Mouse (Mus musculus) gastrocnemius, postnatal 14 days (tissue): ENCODE measurements around the gene Casp7. TPM values are rescaled to one million over a fixed set of nuclear protein-coding genes. Genes with fewer than 3 reads are reported as not detected.
"Not testable (repeated sequence)": the region's sequence is repeated elsewhere in the genome, so short reads cannot be mapped to it uniquely, and the experiment has no call there.

Experiments used
- DNase-seq: peaks from one replicate; pipeline ENCODE4 v3.0.0; 2021; ENCODE audit warnings: mixed read lengths
- intact Hi-C: fragments of 180-260 bp; cut with DNase I; formaldehyde crosslinking; loops from one replicate; pipeline ENCODE4 v1.15.1; 2025; ENCODE audit warnings: low total_unique reads
- long read RNA-seq, 2 experiments: library from polyadenylated mRNA; stranded (forward); transcript quantifications; one replicate each; pipeline ENCODE4 v2.0.0; 2021
- total RNA-seq, 2 experiments: library from RNA; stranded (reverse); gene quantifications; 2 replicates each; pipeline ENCODE4 v1.2.3; 2021

Gene Casp7
- 1 to 10 TPM; 6.2 to 7.7 TPM for total RNA-seq
- long read RNA-seq, experiment 1, transcript Casp7-201 (7 exons, 2,350 nt) = major isoform, 5 of 6 reads
- long read RNA-seq, experiment 1, partial matches to known transcripts = 1 of 6 reads
- long read RNA-seq, experiment 1, other reads (novel, unspliced or antisense) = 0 of 6 reads
- long read RNA-seq, experiment 2, transcript Casp7-201 (7 exons, 2,350 nt) = major isoform, 6 of 7 reads
- long read RNA-seq, experiment 2, partial matches to known transcripts = 0 of 7 reads
- long read RNA-seq, experiment 2, other reads (novel, unspliced or antisense) = 1 of 7 reads

GRCm38 (mm10) chr19:56396669-56397621, at the start of gene Casp7:
TSS of gene Casp7 (plus strand) at chr19:56397129.
- intact Hi-C loops = no loop called here
- DNase-seq = peak; percentile 79

DNA sequence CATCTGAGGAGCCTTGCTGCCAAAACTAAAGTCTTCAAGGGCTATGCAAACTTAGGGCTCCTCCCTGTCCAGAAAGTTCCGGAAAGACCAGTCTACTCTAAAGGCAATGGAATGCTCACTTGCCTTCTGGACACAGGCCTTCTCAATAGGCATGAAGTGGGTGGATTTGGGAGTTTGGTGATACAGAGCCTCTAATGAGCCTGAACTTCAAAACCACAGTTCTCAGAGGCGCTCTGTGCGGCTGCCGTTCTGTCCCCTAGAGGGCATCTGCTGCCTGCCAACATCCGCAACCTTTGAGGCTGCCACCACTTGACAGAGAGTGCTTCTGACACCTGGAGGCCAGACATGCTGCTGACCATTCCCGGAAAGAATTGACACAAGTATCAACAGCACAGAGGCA, 47.6 kb upstream of the Casp7 start:
- DNase-seq = no peak
- intact Hi-C loops = no loop called here

GRCm38 (mm10) chr19:56353689-56354088, 43.2 kb upstream of the Casp7 start:
- DNase-seq = no peak
- intact Hi-C loops = no loop called here

DNA sequence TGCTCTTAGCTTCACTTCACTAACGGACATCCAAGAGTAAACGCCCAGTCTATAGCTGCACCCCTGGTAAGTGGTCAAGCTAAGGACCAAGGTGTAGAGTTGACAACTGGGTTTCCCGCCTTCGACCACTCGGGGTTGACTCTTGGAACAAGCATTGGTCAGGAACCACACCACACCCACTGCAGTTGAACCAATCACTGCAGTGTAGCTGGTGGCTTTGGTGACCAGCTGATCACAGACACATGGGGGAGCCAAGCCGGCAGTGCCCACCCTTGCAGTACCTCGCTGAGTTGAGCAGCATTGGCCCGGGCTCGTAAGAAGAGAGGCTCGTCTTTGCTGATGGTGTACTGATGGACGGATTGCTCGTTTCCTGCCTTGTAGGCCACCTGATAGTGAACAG, 41.7 kb upstream of the Casp7 start:
- DNase-seq = no peak
- intact Hi-C loops = no loop called here

- peak; percentile 70 for DNase-seq
- intact Hi-C loops = no loop called here
Measured at GRCm38 (mm10) chr19:56356480-56357373, 40.2 kb upstream of the Casp7 start.

GRCm38 (mm10) chr19:56357374-56357708, 39.6 kb upstream of the Casp7 start:
- DNase-seq, intact Hi-C loops: not testable (repeated sequence)

DNA sequence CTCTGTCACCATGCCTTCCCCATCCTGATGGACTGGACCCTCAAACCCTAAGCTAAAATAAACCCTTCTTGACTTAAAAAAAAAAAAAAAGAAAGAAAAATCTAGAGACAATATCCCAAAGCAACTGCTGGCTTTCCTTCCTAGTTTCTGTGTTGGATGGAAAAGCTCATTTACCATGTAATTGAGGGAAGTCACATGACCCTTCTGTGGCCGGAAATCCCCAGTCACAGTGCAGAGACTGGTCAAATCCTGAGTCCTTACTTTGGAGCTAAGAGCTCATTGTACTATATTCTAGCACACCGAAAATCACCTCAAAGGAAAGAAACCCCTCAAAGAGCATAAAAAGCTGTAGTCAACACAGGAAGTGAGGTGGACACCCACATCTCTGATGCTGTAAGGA, 38.0 kb upstream of the Casp7 start:
- intact Hi-C loops = no loop called here
- no peak for DNase-seq

DNA sequence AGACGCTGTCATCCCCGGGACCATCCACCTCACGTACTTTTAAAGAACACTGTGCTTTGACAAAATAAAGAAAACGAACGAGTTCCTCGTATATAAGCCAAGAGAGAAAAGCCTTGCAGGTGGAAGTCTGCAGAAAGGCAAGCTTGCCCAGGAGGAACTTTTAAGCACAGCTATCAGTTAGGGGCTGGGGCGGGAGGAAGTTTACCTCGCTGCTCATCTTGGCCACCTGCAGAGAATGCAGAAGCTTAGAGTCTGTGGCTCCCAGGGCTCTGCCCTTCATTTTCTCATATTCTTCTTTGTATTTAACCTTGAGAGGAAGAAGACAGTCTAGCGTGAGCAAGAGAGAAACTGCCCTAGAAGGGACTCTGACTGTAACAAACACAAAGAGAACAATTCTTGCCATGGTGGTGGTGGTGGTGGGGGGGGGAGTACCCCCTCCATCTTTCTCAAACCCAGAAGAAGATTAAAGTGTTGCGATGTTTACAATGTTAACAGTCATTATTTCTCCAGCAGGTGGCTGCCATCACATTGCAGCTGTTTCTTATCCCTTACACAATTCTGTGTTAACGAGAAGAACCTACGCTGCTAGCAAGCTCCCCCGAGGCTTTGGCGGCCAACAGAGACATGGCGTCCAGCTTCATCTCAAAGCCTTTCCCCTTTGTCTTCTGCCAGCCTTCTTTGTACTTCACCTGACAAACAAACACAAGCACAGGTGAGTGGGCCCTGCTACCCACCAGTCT, 33.0 kb upstream of the Casp7 start:
- intact Hi-C loops = no loop called here
- no peak for DNase-seq

GRCm38 (mm10) chr19:56364563-56364962, 32.4 kb upstream of the Casp7 start:
- no peak for DNase-seq
- intact Hi-C loops = no loop called here

GRCm38 (mm10) chr19:56366168-56366567, 30.8 kb upstream of the Casp7 start:
- intact Hi-C loops = no loop called here
- no peak for DNase-seq

DNA sequence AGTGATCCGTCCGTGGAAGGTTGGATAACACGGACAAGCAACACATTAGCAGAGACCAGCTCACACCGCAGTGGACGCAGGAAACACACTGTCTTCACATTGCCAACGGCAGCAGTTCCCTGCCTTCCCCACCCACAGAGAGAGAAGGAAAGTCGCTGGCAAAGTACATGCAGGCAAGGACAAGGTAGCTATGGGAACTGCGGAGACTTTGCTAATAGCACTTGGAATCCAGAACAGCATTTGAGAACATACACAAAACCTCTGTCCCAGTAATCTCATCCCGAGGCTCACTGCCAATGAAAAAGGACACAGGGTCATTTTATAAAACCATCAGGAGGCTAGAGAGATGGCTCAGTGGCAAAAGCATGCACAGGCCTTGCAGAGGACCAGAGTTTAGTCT, 30.3 kb upstream of the Casp7 start:
- no peak for DNase-seq
- intact Hi-C loops = no loop called here

DNA sequence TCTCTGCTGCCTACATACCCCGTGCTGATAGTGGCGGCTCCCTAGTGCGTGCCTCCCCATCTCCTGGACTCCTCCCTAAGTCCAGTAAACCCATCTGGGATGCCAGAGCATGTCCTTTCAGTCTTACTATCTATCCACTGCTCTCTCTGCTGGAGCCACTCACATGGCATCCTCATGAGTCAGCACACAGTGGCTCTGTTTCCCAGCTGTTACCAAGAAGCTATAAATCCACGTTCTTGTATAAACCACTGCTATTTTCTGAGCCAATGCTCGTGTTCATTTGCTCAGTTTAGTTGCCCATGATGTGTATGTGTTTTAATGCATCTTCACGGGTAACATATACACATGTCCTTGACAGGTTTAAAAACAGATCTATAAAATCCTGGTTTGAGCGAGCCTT, 29.2 kb upstream of the Casp7 start:
- intact Hi-C loops = no loop called here

GRCm38 (mm10) chr19:56368912-56369311, 28.0 kb upstream of the Casp7 start:
- DNase-seq = no peak
- intact Hi-C loops = no loop called here

More for the DNA sequence above, 29.2 kb upstream of the Casp7 start:
- no peak for DNase-seq

DNA sequence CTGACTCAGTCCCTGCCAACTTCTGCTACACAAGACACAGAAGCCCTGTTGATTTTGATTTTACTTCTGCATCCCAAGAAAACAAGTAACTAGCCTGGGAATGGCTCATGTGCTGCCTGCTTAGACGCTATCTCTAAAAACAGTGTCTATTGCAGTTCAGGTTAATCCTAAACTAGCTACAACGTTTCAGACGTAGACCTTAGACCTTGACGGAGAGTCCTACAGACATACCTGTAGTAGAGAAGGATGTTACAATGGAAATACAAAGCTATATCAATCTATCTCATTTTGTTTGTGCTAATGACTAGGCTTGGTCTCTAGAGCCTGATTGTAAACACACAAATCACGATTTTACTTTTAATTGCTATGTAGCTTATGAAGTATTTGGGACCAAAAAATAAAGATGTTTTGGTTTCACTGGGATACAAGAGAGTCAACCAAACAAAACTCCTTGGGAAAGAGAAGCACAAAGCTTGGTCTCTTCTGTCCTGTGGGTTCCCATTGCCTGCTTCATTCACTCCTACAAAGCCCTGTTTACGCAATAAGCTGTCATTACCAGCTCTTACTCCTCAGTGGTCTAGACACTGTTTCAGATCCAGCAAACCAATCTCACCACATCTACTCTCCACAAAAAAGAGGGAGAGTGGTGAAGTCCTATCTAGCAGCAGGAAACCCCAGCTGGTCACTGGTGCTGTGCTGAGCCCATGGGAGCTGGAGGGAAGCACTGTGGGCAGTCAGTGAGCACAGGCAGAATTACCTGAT, 26.4 kb upstream of the Casp7 start:
- no peak for DNase-seq
- intact Hi-C loops = no loop called here

- intact Hi-C loops = no loop called here
- no peak for DNase-seq
Measured at GRCm38 (mm10) chr19:56372226-56372625, 24.7 kb upstream of the Casp7 start.

GRCm38 (mm10) chr19:56373246-56373645, 23.7 kb upstream of the Casp7 start:
- no peak for DNase-seq
- intact Hi-C loops = no loop called here

- DNase-seq = no peak
- intact Hi-C loops = no loop called here
Measured at GRCm38 (mm10) chr19:56374011-56374410, 22.9 kb upstream of the Casp7 start.

- intact Hi-C loops = no loop called here
- no peak for DNase-seq
Measured at GRCm38 (mm10) chr19:56378007-56378406, 18.9 kb upstream of the Casp7 start.
